Mouse (Mus musculus): ENCODE measurements around the gene Sumo3. TPM values are rescaled to one million over a fixed set of nuclear protein-coding genes. Genes with fewer than 3 reads are reported as not detected.

The Sumo3 gene
- total and polyA plus RNA-seq, 3 experiments = 151 to 342 TPM; not detected in 1

- Histone ChIP-seq H3K27me3 (ENCODE audit: control insufficient read depth in 1 of 2, insufficient read depth in 2 of 2, low read length in 2 of 2) (no peaks in the 10 kb centered on the region), H3K4me3 (ENCODE audit: control insufficient read depth in 1 of 2, insufficient read depth in 1 of 2, low read depth in 2 of 2, low read length in 2 of 2) (no peak overlapping the region), H3K36me3 (ENCODE audit: control insufficient read depth in 1 of 2, insufficient read depth in 2 of 2, low read length in 2 of 2) (peaks cover 0 to 27% of the 10 kb centered on the region in 2 experiments; a peak in 2 of 4 replicates), H3K27ac (ENCODE audit: control insufficient read depth, low read depth, low read length) (no peak overlapping the region), H3K4me1 (ENCODE audit: control insufficient read depth in 1 of 2, insufficient read depth in 2 of 2, low read length in 2 of 2) (no peaks in the 10 kb centered on the region), H3K9me3 (replicated peaks; ENCODE audit: insufficient read depth, low read length) (no peaks in the 10 kb centered on the region), H3K79me2 (ENCODE audit: control insufficient read depth, insufficient read depth, low read length, poor library complexity) (no peaks in the 10 kb centered on the region; the same call in 1 of the 2 replicates), H3K9ac (ENCODE audit: control insufficient read depth, low read depth, low read length, poor library complexity, severe bottlenecking) (no peak overlapping the region)
- peak; percentile 65; the same call in 1 of the 2 replicates for TF ChIP-seq MAFK (IDR thresholded peaks at IDR 0.05; ENCODE audit: borderline replicate concordance, low read depth, low read length)
- TF ChIP-seq GATA1 (IDR thresholded peaks at IDR 0.05; ENCODE audit: low read depth, low read length) = no peak
- DNase-seq (ENCODE audit: low read depth, low spot score) = no peak
Observed at GRCm38 (mm10) chr10:77615647-77616046, 9.8 kb downstream of the Sumo3 start.

- Histone ChIP-seq H3K4me1 (ENCODE audit: control insufficient read depth in 1 of 2, insufficient read depth in 2 of 2, low read length in 2 of 2) (no peaks in the 10 kb centered on the region), H3K36me3 (ENCODE audit: control insufficient read depth in 1 of 2, insufficient read depth in 2 of 2, low read length in 2 of 2) (peaks cover 0 to 27% of the 10 kb centered on the region in 2 experiments; a peak in 2 of 4 replicates), H3K9me3 (replicated peaks; ENCODE audit: insufficient read depth, low read length) (no peaks in the 10 kb centered on the region), H3K4me3 (ENCODE audit: control insufficient read depth in 1 of 2, insufficient read depth in 1 of 2, low read depth in 2 of 2, low read length in 2 of 2) (no peak overlapping the region), H3K27ac (ENCODE audit: control insufficient read depth, low read depth, low read length) (no peak overlapping the region), H3K27me3 (ENCODE audit: control insufficient read depth in 1 of 2, insufficient read depth in 2 of 2, low read length in 2 of 2) (no peaks in the 10 kb centered on the region), H3K79me2 (ENCODE audit: control insufficient read depth, insufficient read depth, low read length, poor library complexity) (no peaks in the 10 kb centered on the region), H3K9ac (ENCODE audit: control insufficient read depth, low read depth, low read length, poor library complexity, severe bottlenecking) (no peak overlapping the region)
- no peak for DNase-seq (ENCODE audit: low read depth, low spot score)
- TF ChIP-seq CTCF (IDR thresholded peaks at IDR 0.05 in 2 of 3, conservative IDR thresholded peaks at IDR 0.05 in 1 of 3; ENCODE audit: control insufficient read depth in 1 of 3, insufficient read depth in 1 of 3, low read depth in 2 of 3, low read length in 3 of 3, poor library complexity in 1 of 3, severe bottlenecking in 1 of 3) = peak in 1 of 3 experiments; percentile 32; a peak in 1 of 6 replicates
- TF ChIP-seq MAX (IDR thresholded peaks at IDR 0.05; ENCODE audit: low read length) = no peak
Observed at GRCm38 (mm10) chr10:77616166-77616565, 10.3 kb downstream of the Sumo3 start.

DNA sequence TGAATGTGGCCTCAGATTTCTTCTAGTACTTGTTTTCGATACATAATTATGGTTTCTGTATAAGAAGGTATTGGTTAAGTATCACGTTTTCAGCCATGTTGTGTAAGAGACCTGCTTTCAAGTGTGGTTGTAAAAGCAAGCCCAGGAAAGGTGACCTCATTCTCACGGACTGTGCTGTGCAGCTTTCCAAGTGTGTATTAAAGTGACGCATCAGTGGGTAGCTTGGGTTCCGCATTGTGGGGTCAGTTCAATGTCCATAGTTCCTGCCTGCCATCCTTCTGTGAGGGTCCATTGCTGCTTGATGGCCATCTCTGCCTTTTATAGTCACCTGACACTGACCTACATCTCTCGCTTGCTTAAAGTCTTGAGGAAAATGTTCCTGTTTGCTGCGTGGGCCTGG lies 11.0 kb downstream of the Sumo3 start:
- H3K9ac ChIP-seq (ENCODE audit: control insufficient read depth, low read depth, low read length, poor library complexity, severe bottlenecking) = no peak overlapping the region
- no peak overlapping the region for H3K27ac ChIP-seq (ENCODE audit: control insufficient read depth, low read depth, low read length)
- H3K27me3 ChIP-seq (ENCODE audit: control insufficient read depth in 1 of 2, insufficient read depth in 2 of 2, low read length in 2 of 2) = no peaks in the 10 kb centered on the region
- DNase-seq (ENCODE audit: low read depth, low spot score) = no peak
- peaks cover 0 to 2% of the 10 kb centered on the region in 2 experiments; a peak in 1 of 4 replicates for H3K4me1 ChIP-seq (ENCODE audit: control insufficient read depth in 1 of 2, insufficient read depth in 2 of 2, low read length in 2 of 2)
- peaks cover 1% of the 10 kb centered on the region; the same call in 1 of the 2 replicates for H3K79me2 ChIP-seq (ENCODE audit: control insufficient read depth, insufficient read depth, low read length, poor library complexity)
- H3K4me3 ChIP-seq (ENCODE audit: control insufficient read depth in 1 of 2, insufficient read depth in 1 of 2, low read depth in 2 of 2, low read length in 2 of 2) = no peak overlapping the region
- peaks cover 0 to 20% of the 10 kb centered on the region in 2 experiments; a peak in 2 of 4 replicates for H3K36me3 ChIP-seq (ENCODE audit: control insufficient read depth in 1 of 2, insufficient read depth in 2 of 2, low read length in 2 of 2)
- H3K9me3 ChIP-seq (replicated peaks; ENCODE audit: insufficient read depth, low read length) = no peaks in the 10 kb centered on the region
- TF ChIP-seq POLR2AphosphoS5 (IDR thresholded peaks at IDR 0.05; ENCODE audit: borderline replicate concordance, low read depth, low read length) (no peak), MEF2A (IDR thresholded peaks at IDR 0.05; ENCODE audit: extremely low read depth, insufficient replicate concordance, low read depth, low read length, poor library complexity, severe bottlenecking) (no peak), ZMIZ1 (IDR thresholded peaks at IDR 0.05; ENCODE audit: low read depth, low read length) (no peak), POLR2A (IDR thresholded peaks at IDR 0.05; ENCODE audit: control insufficient read depth in 1 of 2, insufficient read depth in 1 of 2, low read depth in 1 of 2, low read length in 2 of 2, poor library complexity in 1 of 2) (no peak), SIN3A (IDR thresholded peaks at IDR 0.05; ENCODE audit: low read length) (no peak), ZNF384 (IDR thresholded peaks at IDR 0.05; ENCODE audit: low read depth, low read length) (no peak), MXI1 (IDR thresholded peaks at IDR 0.05; ENCODE audit: low read depth, low read length) (no peak), KAT2A (conservative IDR thresholded peaks at IDR 0.05; ENCODE audit: low read depth, low read length) (no peak), NELFE (IDR thresholded peaks at IDR 0.05; ENCODE audit: low read depth, low read length) (no peak), MYB (IDR thresholded peaks at IDR 0.05; ENCODE audit: low read depth, low read length) (no peak), MYC (IDR thresholded peaks at IDR 0.05; ENCODE audit: low read depth, low read length) (no peak), RAD21 (IDR thresholded peaks at IDR 0.05; ENCODE audit: low read depth, low read length) (no peak)

Data from MEL (cell line).